Mouse (Mus musculus) heart, postnatal 0 days (tissue): ENCODE results near the gene Pramel5.
"Not testable (repeated sequence)": the region's sequence is repeated elsewhere in the genome, so short reads cannot be mapped to it uniquely, and the experiment has no call there.

Experiments
- CTCF ChIP-seq: IDR thresholded peaks from 2 replicates; pipeline ENCODE4 v1.5.1; 2016; ENCODE audit warnings: antibody characterized with exemption, control low read depth, low read depth
- EP300 ChIP-seq: IDR thresholded peaks from 2 replicates; pipeline ENCODE4 v1.6.1; 2016; ENCODE audit warnings: antibody characterized with exemption, low read depth

DNA sequence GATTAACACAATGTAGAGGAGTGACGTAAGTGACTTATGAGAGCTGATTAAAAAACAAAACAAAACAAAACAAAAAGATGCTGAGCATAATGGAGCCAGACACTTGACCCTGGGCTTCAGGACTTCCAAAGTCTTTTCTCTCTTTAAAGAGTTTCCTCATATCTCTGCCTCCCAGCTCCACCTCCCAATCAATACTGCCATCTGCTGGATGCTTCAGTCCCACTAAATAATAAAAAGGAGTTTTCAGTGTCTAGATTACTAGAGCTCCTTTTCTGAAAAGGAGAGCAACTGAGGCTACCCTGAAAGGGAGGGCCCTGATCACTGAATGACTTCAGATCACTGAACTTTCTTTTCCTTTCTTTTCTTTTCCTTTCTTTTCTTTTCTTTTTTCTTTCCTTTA is 19.1 kb upstream of the Pramel5 start:
- not testable (repeated sequence) for TF ChIP-seq CTCF, EP300
